Mouse (Mus musculus) spleen, adult 2 months (tissue): Measurements from ENCODE around the gene Dcbld2.

Source experiments
- CTCF ChIP-seq: fragments of 200-500 bp; IDR thresholded peaks from 2 replicates; pipeline ENCODE4 v1.5.1; 2011; ENCODE audit warnings: mild to moderate bottlenecking, inconsistent platforms; ENCODE audit not compliant: insufficient read depth, insufficient read length, insufficient replicate concordance; ENCODE audit errors: extremely low read depth
- POLR2A ChIP-seq: fragments of 200-500 bp; IDR thresholded peaks from 2 replicates; pipeline ENCODE4 v1.6.1; 2011; ENCODE audit warnings: low read depth, low read length, inconsistent platforms

DNA sequence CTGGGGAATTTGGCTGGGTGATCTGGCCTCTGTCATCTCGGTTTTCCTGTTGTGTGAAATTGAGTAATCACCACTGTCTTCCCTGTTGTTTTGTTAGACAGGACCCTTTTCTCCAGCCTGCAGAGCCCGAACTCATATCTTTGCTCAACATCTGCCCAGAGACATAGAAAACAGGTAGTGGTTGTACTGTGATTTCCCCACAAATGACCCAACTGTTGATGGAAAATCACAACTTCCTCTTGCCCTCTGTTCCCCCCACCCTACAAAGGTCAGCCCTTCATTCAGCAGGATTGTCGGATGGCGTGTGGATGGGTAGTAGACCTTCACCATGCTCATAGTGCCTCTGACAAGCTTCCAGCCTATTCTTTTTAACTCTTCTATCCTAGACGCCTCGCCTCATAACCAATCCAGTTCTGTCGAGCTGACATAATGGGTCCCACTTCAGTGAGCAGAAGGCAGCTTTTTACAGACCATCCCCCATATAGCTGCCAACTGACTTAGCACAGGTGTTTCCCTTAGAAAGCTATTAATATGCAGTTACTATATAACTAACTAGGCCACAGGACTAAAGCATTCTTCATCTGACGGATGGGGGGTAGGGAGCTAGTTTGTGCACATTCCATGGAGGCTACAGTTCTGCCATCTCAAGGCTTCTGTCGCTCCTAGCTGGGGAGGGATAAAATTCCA lies 73.1 kb downstream of the Dcbld2 start:
- no peak for TF ChIP-seq CTCF
- TF ChIP-seq POLR2A, result no peak
